Mouse (Mus musculus): ENCODE results near the gene Bcl2l15. TPM values are rescaled to one million over a fixed set of nuclear protein-coding genes. Genes with fewer than 3 reads are reported as not detected.
A peak's percentile ranks its signal among the peaks of the same experiment; 100 is the strongest.

The Bcl2l15 gene
- polyA plus RNA-seq, 2 experiments, result 0.84 to 1.1 TPM

- no peaks in the 10 kb centered on the region for H3K9me3 ChIP-seq (ENCODE audit: control insufficient read depth, low read length)
- no peak overlapping the region for H3K9ac ChIP-seq (ENCODE audit: low read depth, low read length, severe bottlenecking)
- no peak for DNase-seq (ENCODE audit: low spot score)
- no peak overlapping the region for H3K27ac ChIP-seq (replicated peaks; ENCODE audit: low read depth, low read length)
- 82% methylated on average over 7 of the region's 7 CpGs for WGBS
- no peak for TF ChIP-seq POLR2A (IDR thresholded peaks at IDR 0.05; ENCODE audit: borderline replicate concordance, extremely low read depth, insufficient read depth, insufficient read length)
- H3K36me3 ChIP-seq (ENCODE audit: control insufficient read depth, insufficient read depth, low read length), result no peaks in the 10 kb centered on the region
- H3K4me1 ChIP-seq (ENCODE audit: control insufficient read depth, insufficient read depth, low read length), result no peaks in the 10 kb centered on the region
- H3K4me2 ChIP-seq (replicated peaks; ENCODE audit: low read depth, low read length, severe bottlenecking), result no peak overlapping the region
- H3K4me3 ChIP-seq (replicated peaks; ENCODE audit: low read length), result no peak overlapping the region
- H3K27me3 ChIP-seq (ENCODE audit: control insufficient read depth, insufficient read depth, low read length), result no peaks in the 10 kb centered on the region
- ATAC-seq (ENCODE audit: low FRiP score, low read depth), result no peak
These were observed 41.9 kb downstream of the Bcl2l15 start for GRCm38 (mm10) chr3:103874329-103874728.

- 81% methylated on average over 11 of the region's 11 CpGs for WGBS
- Histone ChIP-seq H3K27ac (replicated peaks; ENCODE audit: low read depth, low read length) (no peak overlapping the region), H3K36me3 (ENCODE audit: control insufficient read depth, insufficient read depth, low read length) (no peaks in the 10 kb centered on the region), H3K4me1 (ENCODE audit: control insufficient read depth, insufficient read depth, low read length) (no peaks in the 10 kb centered on the region), H3K9me3 (ENCODE audit: control insufficient read depth, low read length) (no peaks in the 10 kb centered on the region), H3K27me3 (ENCODE audit: control insufficient read depth, insufficient read depth, low read length) (no peaks in the 10 kb centered on the region), H3K9ac (ENCODE audit: low read depth, low read length, severe bottlenecking) (no peak overlapping the region), H3K4me3 (replicated peaks; ENCODE audit: low read length) (no peak overlapping the region), H3K4me2 (replicated peaks; ENCODE audit: low read depth, low read length, severe bottlenecking) (no peak overlapping the region)
- no peak for TF ChIP-seq POLR2A (IDR thresholded peaks at IDR 0.05; ENCODE audit: borderline replicate concordance, extremely low read depth, insufficient read depth, insufficient read length)
- DNase-seq (ENCODE audit: low spot score) (no peak), ATAC-seq (ENCODE audit: low FRiP score, low read depth) (no peak)
These were observed 53.5 kb downstream of the Bcl2l15 start for GRCm38 (mm10) chr3:103885946-103886345.

DNA sequence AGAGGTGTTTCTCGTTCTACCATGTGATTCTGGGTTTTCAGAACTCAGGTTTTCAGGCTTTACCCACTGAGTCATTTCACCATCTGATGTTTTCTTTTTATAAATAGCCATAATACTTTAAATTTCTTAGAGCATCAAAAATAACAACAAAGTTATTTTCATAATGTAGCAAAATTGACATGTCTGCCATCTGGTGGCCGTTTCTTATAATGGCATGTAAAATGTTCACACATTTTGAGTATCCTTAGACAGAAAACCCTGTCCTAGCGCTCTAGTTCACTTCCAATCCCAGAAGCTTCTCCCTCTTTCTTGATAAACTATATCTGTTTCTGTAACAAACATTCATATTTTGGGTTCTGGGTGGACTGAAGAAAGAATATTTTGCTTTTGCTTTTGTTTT lies 55.2 kb downstream of the Bcl2l15 start:
- 40% methylated on average over 3 of the region's 3 CpGs for WGBS
- TF ChIP-seq POLR2A (IDR thresholded peaks at IDR 0.05; ENCODE audit: borderline replicate concordance, extremely low read depth, insufficient read depth, insufficient read length), result no peak
- DNase-seq (ENCODE audit: low spot score), result peak; percentile 63

GRCm38 (mm10) chr3:103893374-103893773 lies 61.0 kb downstream of the Bcl2l15 start:
- Histone ChIP-seq H3K4me1 (ENCODE audit: control insufficient read depth, insufficient read depth, low read length) (no peaks in the 10 kb centered on the region), H3K27me3 (ENCODE audit: control insufficient read depth, insufficient read depth, low read length) (no peaks in the 10 kb centered on the region), H3K27ac (replicated peaks; ENCODE audit: low read depth, low read length) (no peak overlapping the region), H3K4me3 (replicated peaks; ENCODE audit: low read length) (no peak overlapping the region), H3K9me3 (ENCODE audit: control insufficient read depth, low read length) (no peaks in the 10 kb centered on the region), H3K4me2 (replicated peaks; ENCODE audit: low read depth, low read length, severe bottlenecking) (no peak overlapping the region), H3K9ac (ENCODE audit: low read depth, low read length, severe bottlenecking) (no peak overlapping the region), H3K36me3 (ENCODE audit: control insufficient read depth, insufficient read depth, low read length) (no peaks in the 10 kb centered on the region)
- no peak for DNase-seq (ENCODE audit: low spot score)
- 84% methylated on average over 3 of the region's 3 CpGs for WGBS
- TF ChIP-seq POLR2A (IDR thresholded peaks at IDR 0.05; ENCODE audit: borderline replicate concordance, extremely low read depth, insufficient read depth, insufficient read length), result no peak
- ATAC-seq (ENCODE audit: low FRiP score, low read depth), result no peak

More for the DNA sequence above, 55.2 kb downstream of the Bcl2l15 start:
- no peaks in the 10 kb centered on the region for H3K36me3 ChIP-seq (ENCODE audit: control insufficient read depth, insufficient read depth, low read length)
- no peaks in the 10 kb centered on the region for H3K9me3 ChIP-seq (ENCODE audit: control insufficient read depth, low read length)
- H3K27ac ChIP-seq (replicated peaks; ENCODE audit: low read depth, low read length), result no peak overlapping the region
- H3K4me1 ChIP-seq (ENCODE audit: control insufficient read depth, insufficient read depth, low read length), result no peaks in the 10 kb centered on the region
- no peaks in the 10 kb centered on the region for H3K27me3 ChIP-seq (ENCODE audit: control insufficient read depth, insufficient read depth, low read length)
- ATAC-seq (ENCODE audit: low FRiP score, low read depth), result no peak
- no peak overlapping the region for H3K4me3 ChIP-seq (replicated peaks; ENCODE audit: low read length)
- no peak overlapping the region for H3K9ac ChIP-seq (ENCODE audit: low read depth, low read length, severe bottlenecking)
- H3K4me2 ChIP-seq (replicated peaks; ENCODE audit: low read depth, low read length, severe bottlenecking), result no peak overlapping the region

Other genes with a start within 250 kb of the Bcl2l15 start
- 0.11 and 0.14 TPM in 2 replicates for gene Atg4a-ps, start 186.5 kb upstream of the Bcl2l15 start, polyA plus RNA-seq (2012; rRNA removed)
- gene Atg4a-ps, start 186.5 kb upstream of the Bcl2l15 start, polyA plus RNA-seq (2014; fragmentation: Nextera tagmentation; extraction: Ambion mirVana), result 0.36 TPM in 1 of 2 replicates, not detected in the other
- 52.0 and 58.1 TPM in 2 replicates for gene Olfml3, start 94.6 kb upstream of the Bcl2l15 start, polyA plus RNA-seq (2012; rRNA removed)
- gene Olfml3, start 94.6 kb upstream of the Bcl2l15 start, polyA plus RNA-seq (2014; fragmentation: Nextera tagmentation; extraction: Ambion mirVana), result 82.5 and 88.0 TPM in 2 replicates
- gene Gm10964, start 93.2 kb upstream of the Bcl2l15 start, polyA plus RNA-seq (2012; rRNA removed), result not detected in 2 replicates
- gene Gm10964, start 93.2 kb upstream of the Bcl2l15 start, polyA plus RNA-seq (2014; fragmentation: Nextera tagmentation; extraction: Ambion mirVana), result not detected in 2 replicates
- 27.3 and 31.8 TPM in 2 replicates for gene Hipk1, start 41.0 kb upstream of the Bcl2l15 start, polyA plus RNA-seq (2012; rRNA removed)
- 16.6 and 17.1 TPM in 2 replicates for gene Hipk1, start 41.0 kb upstream of the Bcl2l15 start, polyA plus RNA-seq (2014; fragmentation: Nextera tagmentation; extraction: Ambion mirVana)
- 11.4 and 15.9 TPM in 2 replicates for gene Dclre1b, start 23.2 kb upstream of the Bcl2l15 start, polyA plus RNA-seq (2012; rRNA removed)
- 29.5 and 32.2 TPM in 2 replicates for gene Dclre1b, start 23.2 kb upstream of the Bcl2l15 start, polyA plus RNA-seq (2014; fragmentation: Nextera tagmentation; extraction: Ambion mirVana)
- gene Ap4b1, start 23.1 kb upstream of the Bcl2l15 start, polyA plus RNA-seq (2012; rRNA removed), result 24.6 and 27.0 TPM in 2 replicates
- gene Ap4b1, start 23.1 kb upstream of the Bcl2l15 start, polyA plus RNA-seq (2014; fragmentation: Nextera tagmentation; extraction: Ambion mirVana), result 22.9 and 23.4 TPM in 2 replicates
- gene Gm43064, start 23.0 kb upstream of the Bcl2l15 start, polyA plus RNA-seq (2012; rRNA removed), result 0.39 and 0.73 TPM in 2 replicates
- not detected in 2 replicates for gene Gm43064, start 23.0 kb upstream of the Bcl2l15 start, polyA plus RNA-seq (2014; fragmentation: Nextera tagmentation; extraction: Ambion mirVana)
- gene Ptpn22, start 27.2 kb downstream of the Bcl2l15 start, polyA plus RNA-seq (2012; rRNA removed), result 0.47 and 0.99 TPM in 2 replicates
- 0.94 and 1.1 TPM in 2 replicates for gene Ptpn22, start 27.2 kb downstream of the Bcl2l15 start, polyA plus RNA-seq (2014; fragmentation: Nextera tagmentation; extraction: Ambion mirVana)
- 11.0 and 11.4 TPM in 2 replicates for gene Rsbn1, start 81.5 kb downstream of the Bcl2l15 start, polyA plus RNA-seq (2012; rRNA removed)
- 12.2 and 15.2 TPM in 2 replicates for gene Rsbn1, start 81.5 kb downstream of the Bcl2l15 start, polyA plus RNA-seq (2014; fragmentation: Nextera tagmentation; extraction: Ambion mirVana)
- gene Phtf1, start 135.5 kb downstream of the Bcl2l15 start, polyA plus RNA-seq (2012; rRNA removed), result 22.5 and 24.5 TPM in 2 replicates
- 41.1 and 48.1 TPM in 2 replicates for gene Phtf1, start 135.5 kb downstream of the Bcl2l15 start, polyA plus RNA-seq (2014; fragmentation: Nextera tagmentation; extraction: Ambion mirVana)

Measured in limb, embryonic 14.5 days (tissue).